Mouse (Mus musculus) left cerebral cortex, postnatal 10 days (tissue): ENCODE results near the gene Dpp8. TPM values are rescaled to one million over a fixed set of nuclear protein-coding genes. Genes with fewer than 3 reads are reported as not detected.
"Not testable (repeated sequence)": the region's sequence is repeated elsewhere in the genome, so short reads cannot be mapped to it uniquely, and the experiment has no call there.

Experiments
- DNase-seq, 2 experiments: peaks; one replicate each; pipeline ENCODE4 v3.0.0; 2021 to 2022; ENCODE audit warnings: low spot score in 2 of 2, mixed read lengths in 1 of 2; ENCODE audit errors: extremely low spot score in 1 of 2
- intact Hi-C: fragments of 180-260 bp; cut with DNase I; formaldehyde crosslinking; loops from one replicate; pipeline ENCODE4 v1.15.1; 2025
- total RNA-seq, 2 experiments: library from RNA; stranded (reverse); gene quantifications; 2 replicates each; pipeline ENCODE4 v1.2.3; 2021

Gene Dpp8
- total RNA-seq, 2 experiments from 2014 or later: 128 to 131 TPM

GRCm38 (mm10) chr9:65077536-65077935 lies 45.3 kb downstream of the Dpp8 start:
- intact Hi-C loops: no loop called here
- DNase-seq: no peak

GRCm38 (mm10) chr9:65080141-65080540 lies 47.9 kb downstream of the Dpp8 start:
- intact Hi-C loops, DNase-seq: not testable (repeated sequence)

- DNase-seq: no peak
Observed at GRCm38 (mm10) chr9:65083075-65083765, 51.0 kb downstream of the Dpp8 start.

GRCm38 (mm10) chr9:65084198-65084807 lies 52.1 kb downstream of the Dpp8 start:
- intact Hi-C loops: no loop called here
- no peak for DNase-seq

More at GRCm38 (mm10) chr9:65083075-65083765, 51.0 kb downstream of the Dpp8 start:
- intact Hi-C loops: no loop called here

GRCm38 (mm10) chr9:65085270-65085669 lies 53.1 kb downstream of the Dpp8 start:
- no peak for DNase-seq
- intact Hi-C loops: loop anchor here (5.0 kb wide), 1 partner anchor 37 kb away; no protein-coding TSS in a partner anchor

GRCm38 (mm10) chr9:65086801-65087200 lies 54.6 kb downstream of the Dpp8 start:
- DNase-seq: no peak
- intact Hi-C loops: loop anchor here (5.0 kb wide), 1 partner anchor 36 kb away; no protein-coding TSS in a partner anchor

- DNase-seq: peak in 1 of 2 experiments; percentile 33
Observed at GRCm38 (mm10) chr9:65087490-65087889, 55.3 kb downstream of the Dpp8 start.

GRCm38 (mm10) chr9:65094237-65094636 lies 62.0 kb downstream of the Dpp8 start:
- intact Hi-C loops: no loop called here
- peak; percentile 44 to 86 for DNase-seq

More at GRCm38 (mm10) chr9:65087490-65087889, 55.3 kb downstream of the Dpp8 start:
- intact Hi-C loops: loop anchor here (5.0 kb wide), 1 partner anchor 35 kb away; no protein-coding TSS in a partner anchor

- intact Hi-C loops: no loop called here
- DNase-seq: peak in 1 of 2 experiments; percentile 67
Observed at GRCm38 (mm10) chr9:65100991-65101685, 68.9 kb downstream of the Dpp8 start, which contains the start of gene Igdcc4. Igdcc4 (plus strand) TSS chr9:65101486.

GRCm38 (mm10) chr9:65101686-65102376 lies 69.6 kb downstream of the Dpp8 start:
- DNase-seq: peak; percentile 38 to 77

GRCm38 (mm10) chr9:65102377-65103172 lies 70.4 kb downstream of the Dpp8 start:
- intact Hi-C loops: no loop called here
- peak; percentile 37 to 76 for DNase-seq

More at GRCm38 (mm10) chr9:65101686-65102376, 69.6 kb downstream of the Dpp8 start:
- intact Hi-C loops: no loop called here

GRCm38 (mm10) chr9:65103173-65103752 lies 71.0 kb downstream of the Dpp8 start:
- peak in 1 of 2 experiments; percentile 40 for DNase-seq
- intact Hi-C loops: no loop called here

- DNase-seq: no peak
- intact Hi-C loops: no loop called here
Observed at GRCm38 (mm10) chr9:65106821-65107220, 74.6 kb downstream of the Dpp8 start.

GRCm38 (mm10) chr9:65107893-65108292 lies 75.7 kb downstream of the Dpp8 start:
- no peak for DNase-seq
- intact Hi-C loops: no loop called here

- peak; percentile 68 to 78 for DNase-seq
- intact Hi-C loops: no loop called here
Observed at GRCm38 (mm10) chr9:65109132-65110072, 77.2 kb downstream of the Dpp8 start.

GRCm38 (mm10) chr9:65111698-65112097 lies 79.5 kb downstream of the Dpp8 start:
- intact Hi-C loops: no loop called here
- no peak for DNase-seq

- no peak for DNase-seq
- intact Hi-C loops: no loop called here
Observed at GRCm38 (mm10) chr9:65113694-65114093, 81.5 kb downstream of the Dpp8 start.
